Mouse (Mus musculus) c-Kit-negative CD71-positive TER-119-positive erythroid progenitor cells, embryonic 14.5 days (primary cell): ENCODE measurements around the gene Myo1a.

Experiments used
- DNase-seq: peaks from one replicate; pipeline ENCODE4 v3.0.0-alpha.2; 2013; ENCODE audit warnings: low read depth, low spot score

The Myo1a gene

GRCm38 (mm10) chr10:127674794-127675522 lies 30.0 kb upstream of the Myo1a start:
- DNase-seq: peak; percentile 59

GRCm38 (mm10) chr10:127675859-127676398 lies 29.0 kb upstream of the Myo1a start:
- DNase-seq: no peak

- peak; percentile 98 for DNase-seq
Observed at GRCm38 (mm10) chr10:127676691-127677548, 28.1 kb upstream of the Myo1a start.

DNA sequence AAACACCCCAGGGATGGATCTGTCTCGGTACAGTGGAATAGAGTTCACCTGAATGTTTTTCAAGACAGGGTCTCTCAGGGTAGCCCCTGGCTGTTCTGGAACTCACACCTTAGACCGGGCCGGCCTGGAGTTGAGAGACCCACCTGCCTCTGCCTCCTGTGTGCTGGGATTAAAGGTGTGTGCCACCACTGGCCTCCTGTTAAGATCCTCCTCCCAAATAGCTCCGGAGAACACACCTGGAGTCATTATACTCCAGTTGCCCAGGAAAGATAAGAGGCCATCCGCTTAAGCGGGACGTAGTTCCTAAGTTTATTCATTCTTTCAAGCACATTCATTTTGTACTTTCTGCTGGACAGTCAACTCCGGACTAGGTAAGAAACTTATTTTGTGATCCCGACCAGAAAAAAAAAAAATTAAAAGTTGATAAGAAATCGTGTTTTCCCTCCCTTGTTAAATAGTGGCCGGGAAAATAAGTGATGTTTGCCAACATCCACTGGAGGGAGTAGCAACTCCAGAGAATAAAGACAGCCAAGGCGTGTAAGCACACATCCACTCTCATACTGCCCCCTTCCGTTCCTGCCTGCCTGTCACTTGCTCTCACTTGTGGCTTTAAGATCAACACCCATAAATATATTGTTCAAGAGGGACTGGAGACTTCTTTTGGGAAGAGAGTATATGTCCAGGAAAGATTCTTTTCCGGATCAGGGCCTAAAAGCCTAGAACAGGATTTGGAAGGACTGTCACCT lies 27.2 kb upstream of the Myo1a start:
- DNase-seq: peak; percentile 51

DNA sequence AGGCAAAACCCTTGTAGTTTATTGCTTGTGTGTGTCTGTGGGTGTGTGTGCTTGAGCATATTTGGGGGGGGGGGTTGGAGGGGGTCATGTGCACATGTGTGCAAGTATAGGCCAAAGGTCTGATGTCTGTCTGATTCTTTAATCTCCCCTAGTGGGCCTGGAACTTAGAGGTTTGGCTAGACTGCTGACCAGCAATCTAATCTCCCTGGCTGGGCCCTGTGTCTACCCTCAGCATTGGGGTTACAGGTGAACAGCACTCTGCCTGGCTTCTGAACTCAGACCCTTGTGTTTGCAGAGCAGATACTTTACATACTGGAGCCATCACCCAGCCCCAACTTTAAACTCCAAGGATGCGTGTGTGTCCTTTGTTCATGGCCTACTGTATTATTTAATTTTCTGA lies 25.8 kb upstream of the Myo1a start:
- DNase-seq: no peak

DNA sequence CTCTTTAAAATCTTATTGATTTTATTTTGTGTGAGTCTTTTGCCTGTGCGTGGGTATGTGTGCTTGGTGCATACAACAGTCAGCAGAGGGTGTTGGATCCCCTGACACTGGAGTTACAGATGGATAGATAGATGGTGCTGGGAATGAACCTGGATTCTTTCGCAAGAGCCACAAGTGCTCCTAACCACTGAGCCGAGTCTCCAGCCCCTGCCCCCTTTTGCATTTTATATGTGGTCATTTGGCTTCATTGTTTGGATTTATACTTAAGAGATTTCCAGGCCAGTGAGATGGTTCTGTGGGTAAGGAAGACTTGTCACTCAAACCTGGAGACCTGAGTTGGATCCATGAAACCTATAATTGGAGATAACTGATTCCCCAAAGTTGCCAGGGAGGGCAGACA lies 25.1 kb upstream of the Myo1a start:
- no peak for DNase-seq

- no peak for DNase-seq
Observed at GRCm38 (mm10) chr10:127682886-127683285, 22.1 kb upstream of the Myo1a start.

- no peak for DNase-seq
Observed at GRCm38 (mm10) chr10:127691053-127691452, 13.9 kb upstream of the Myo1a start.

- no peak for DNase-seq
Observed at GRCm38 (mm10) chr10:127694636-127695035, 10.3 kb upstream of the Myo1a start.

- no peak for DNase-seq
Observed at GRCm38 (mm10) chr10:127695775-127696174, 9.2 kb upstream of the Myo1a start.

- DNase-seq: no peak
Observed at GRCm38 (mm10) chr10:127698966-127699365, 6.0 kb upstream of the Myo1a start.

DNA sequence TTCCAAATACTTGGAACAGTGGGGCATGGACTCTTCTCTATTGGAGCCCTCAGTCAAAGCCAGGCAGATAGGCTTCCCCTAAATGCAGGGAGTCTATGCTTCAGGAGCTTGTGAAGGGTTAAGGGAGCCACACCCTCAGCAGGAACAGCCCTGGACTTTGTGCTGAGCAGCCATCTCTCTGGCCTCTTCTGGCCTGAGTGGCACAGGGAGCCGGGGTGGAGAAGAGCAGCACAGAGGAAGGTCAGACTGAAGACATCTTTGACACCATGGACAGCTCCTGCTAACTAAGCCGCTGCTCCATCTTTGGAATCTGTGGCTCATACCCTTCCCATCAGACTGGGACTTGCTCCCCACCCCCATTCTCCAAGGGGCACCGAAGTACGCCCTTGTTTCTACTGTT lies 1.7 kb upstream of the Myo1a start:
- DNase-seq: no peak

- DNase-seq: no peak
Observed at GRCm38 (mm10) chr10:127704293-127704692, 677 bp upstream of the Myo1a start.

- DNase-seq: no peak
Observed at GRCm38 (mm10) chr10:127705783-127706182, 813 bp downstream of the Myo1a start.

GRCm38 (mm10) chr10:127707721-127708120 lies 2.8 kb downstream of the Myo1a start:
- DNase-seq: no peak

- DNase-seq: no peak
Observed at GRCm38 (mm10) chr10:127708850-127709370, 3.9 kb downstream of the Myo1a start.

GRCm38 (mm10) chr10:127710331-127710730 lies 5.4 kb downstream of the Myo1a start:
- DNase-seq: no peak

DNA sequence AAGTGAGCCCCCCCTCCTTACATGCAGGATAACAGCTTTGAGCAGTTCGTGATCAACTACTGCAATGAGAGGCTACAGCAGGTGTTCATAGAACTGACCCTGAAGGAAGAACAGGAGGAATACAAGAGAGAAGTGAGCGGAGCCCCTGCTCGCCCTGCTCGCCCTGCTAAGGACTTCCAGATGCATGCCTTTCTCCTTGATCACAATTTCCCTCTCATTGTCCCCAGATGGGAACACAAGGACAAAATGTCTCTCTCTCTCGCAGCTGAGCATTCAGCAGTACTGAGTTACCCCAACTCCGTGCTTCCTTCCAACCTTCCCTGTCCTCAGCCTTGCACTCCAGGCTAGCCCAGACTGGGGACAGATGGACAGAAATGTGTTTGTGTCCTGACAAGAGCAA lies 7.8 kb downstream of the Myo1a start:
- no peak for DNase-seq

DNA sequence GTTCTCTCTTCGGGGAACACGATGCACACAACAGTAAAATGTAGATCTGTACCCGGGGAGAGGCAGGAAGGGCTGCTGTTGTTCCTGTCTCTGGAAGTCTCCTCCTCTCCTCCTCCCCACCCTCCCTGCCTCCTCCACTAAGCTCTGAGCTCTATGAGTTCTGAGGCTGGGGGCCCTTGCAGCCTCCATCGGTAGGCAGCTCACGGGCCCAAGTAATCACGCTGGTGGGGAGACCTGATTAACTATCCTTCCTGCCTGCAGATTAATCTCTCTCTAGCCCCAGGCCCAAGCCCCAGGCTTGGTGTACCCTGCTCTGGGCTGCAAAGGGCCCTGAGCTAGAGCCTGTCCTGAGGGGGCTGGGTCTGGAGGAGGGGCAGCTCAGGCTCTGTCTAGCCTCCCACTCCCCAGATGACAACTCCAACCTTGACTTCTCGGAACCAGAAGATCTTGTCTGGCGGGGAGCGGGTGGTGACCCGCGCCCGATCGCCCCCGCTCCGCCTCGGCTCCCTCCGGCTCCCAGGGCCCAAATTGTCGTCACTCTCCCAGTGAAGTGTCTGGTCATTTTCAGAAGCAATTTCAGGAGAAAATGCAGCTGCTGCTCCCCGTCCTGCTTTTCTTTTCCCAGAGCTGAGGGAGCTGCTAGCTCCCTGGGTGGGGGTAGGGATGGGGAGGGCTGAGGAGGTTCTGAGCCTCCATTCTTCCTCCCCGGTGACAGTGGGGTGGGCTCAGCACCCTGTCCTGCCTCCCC lies 16.9 kb downstream of the Myo1a start:
- DNase-seq: no peak

DNA sequence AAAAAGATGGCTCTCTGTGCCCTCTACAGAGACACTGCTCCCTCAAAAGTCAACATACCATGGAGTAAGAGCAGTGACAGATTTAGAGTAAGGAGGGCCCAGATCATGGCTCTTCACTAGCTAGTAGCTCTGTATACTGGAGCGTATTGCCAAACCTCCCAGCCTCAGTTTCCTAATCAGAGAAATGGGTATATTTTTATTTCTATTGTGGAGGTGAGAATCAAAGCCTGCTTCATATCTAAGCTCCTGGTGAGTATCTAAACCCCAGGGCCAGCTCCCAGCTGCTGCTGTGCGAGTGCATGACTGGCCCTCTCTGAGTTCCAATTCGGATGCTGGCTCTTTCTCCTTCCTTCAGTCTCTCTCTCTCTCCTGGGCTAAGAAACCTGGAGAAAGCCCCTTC lies 19.2 kb downstream of the Myo1a start, which contains the start of gene Tac2:
Gene Tac2, plus strand, starts transcription at position 301 of the 400 bp plus-strand sequence.
- no peak for DNase-seq

GRCm38 (mm10) chr10:127725136-127725535 lies 20.2 kb downstream of the Myo1a start:
- DNase-seq: no peak
